Mouse (Mus musculus) thymus, adult 2 months (tissue): Measurements from ENCODE around the gene Prpsap2.

Experiments
- CTCF ChIP-seq: fragments of 200-500 bp; IDR thresholded peaks from 2 replicates; pipeline ENCODE4 v1.5.1; 2012; ENCODE audit warnings: mild to moderate bottlenecking, control low read depth, low read length, moderate library complexity, borderline replicate concordance; ENCODE audit not compliant: control insufficient read depth, poor library complexity, insufficient read depth; ENCODE audit errors: extremely low read depth
- POLR2A ChIP-seq: fragments of 200-500 bp; IDR thresholded peaks from 2 replicates; pipeline ENCODE4 v1.6.1; 2012; ENCODE audit warnings: mild to moderate bottlenecking, low read length, control low read depth, moderate library complexity; ENCODE audit not compliant: control insufficient read depth, poor library complexity, insufficient read depth; ENCODE audit errors: extremely low read depth

DNA sequence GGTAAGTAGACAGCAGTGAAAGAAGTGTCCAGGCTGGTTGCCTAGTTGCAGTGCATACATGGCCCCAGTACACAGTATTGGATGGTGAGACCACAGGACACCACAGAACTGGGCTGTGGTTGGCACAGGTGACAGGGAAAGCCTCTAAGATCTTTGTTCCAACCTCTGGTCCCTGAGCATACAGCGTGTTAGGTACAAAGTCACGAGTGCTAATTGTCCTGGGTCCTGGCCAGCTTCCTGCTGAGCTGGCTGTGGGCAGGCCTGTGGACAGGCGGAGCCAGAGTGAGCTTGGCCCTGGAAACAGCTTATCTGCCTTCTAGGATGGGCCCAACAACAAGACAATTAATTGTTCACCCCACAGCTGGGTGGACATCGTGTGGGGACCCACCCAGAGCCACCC lies 62.0 kb downstream of the Prpsap2 start:
- TF ChIP-seq CTCF (no peak), POLR2A (no peak)
